Mouse (Mus musculus) layer of hippocampus, postnatal 14 days (tissue): Measurements from ENCODE around the gene Endov. TPM values are rescaled to one million over a fixed set of nuclear protein-coding genes. Genes with fewer than 3 reads are reported as not detected.

Experiments used
- DNase-seq, 2 experiments: peaks; one replicate each; pipeline ENCODE4 v3.0.0; 2021 to 2022; ENCODE audit warnings: low spot score in 2 of 2, mixed read lengths in 1 of 2
- long read RNA-seq, 2 experiments: library from polyadenylated mRNA; stranded (forward); transcript quantifications; one replicate each; pipeline ENCODE4 v2.0.0; 2021
- total RNA-seq, 2 experiments: library from RNA; stranded (reverse); gene quantifications; 2 replicates each; pipeline ENCODE4 v1.2.3; 2021

Gene Endov
- 10 to 100 TPM; 26.3 to 27.7 TPM for total RNA-seq
- long read RNA-seq, experiment 1, full-length matches to known transcripts, result 4 of 17 reads
- long read RNA-seq, experiment 1, partial matches to known transcripts, result 9 of 17 reads
- long read RNA-seq, experiment 1, other reads (novel, unspliced or antisense), result 4 of 17 reads
- long read RNA-seq, experiment 2, full-length matches to known transcripts, result 2 of 13 reads
- long read RNA-seq, experiment 2, partial matches to known transcripts, result 4 of 13 reads
- long read RNA-seq, experiment 2, other reads (novel, unspliced or antisense), result 7 of 13 reads

GRCm38 (mm10) chr11:119490861-119491689 is at the start of gene Endov:
TSS of gene Endov (plus strand) at chr11:119491347.
- DNase-seq, result peak; percentile 98 to 99

DNA sequence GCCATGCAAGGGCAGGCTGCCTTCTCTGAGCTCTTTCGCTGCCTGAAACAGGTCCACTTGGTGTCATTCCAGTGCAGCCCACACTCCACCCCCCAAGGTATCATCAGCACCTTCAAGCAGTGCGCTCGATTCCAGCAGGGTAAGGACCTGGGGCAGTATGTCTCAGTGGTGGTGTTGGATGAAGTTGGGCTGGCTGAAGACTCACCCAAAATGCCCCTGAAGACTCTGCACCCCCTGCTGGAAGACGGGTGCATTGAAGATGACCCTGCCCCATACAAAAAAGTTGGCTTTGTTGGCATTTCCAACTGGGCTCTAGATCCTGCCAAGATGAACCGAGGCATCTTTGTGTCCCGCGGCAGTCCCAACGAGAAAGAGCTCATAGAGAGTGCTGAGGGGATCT is 48.9 kb upstream of the Endov start:
- DNase-seq, result no peak

DNA sequence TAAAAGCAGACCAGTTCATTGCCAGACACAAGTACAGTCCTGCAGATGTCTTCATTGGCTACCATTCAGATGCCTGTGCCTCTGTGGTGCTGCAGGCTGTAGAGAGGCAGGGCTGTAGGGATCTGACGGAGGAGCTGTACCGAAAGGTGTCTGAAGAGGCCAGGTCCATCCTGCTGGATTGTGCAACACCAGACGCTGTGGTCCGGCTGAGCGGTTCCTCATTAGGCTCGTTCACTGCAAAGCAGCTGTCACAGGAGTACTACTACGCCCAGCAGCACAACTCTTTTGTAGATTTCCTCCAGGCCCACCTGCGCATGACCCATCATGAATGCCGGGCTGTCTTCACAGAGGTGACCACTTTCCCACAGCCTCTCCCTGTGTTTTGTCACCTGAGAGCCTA is 47.7 kb upstream of the Endov start:
- DNase-seq, result no peak

DNA sequence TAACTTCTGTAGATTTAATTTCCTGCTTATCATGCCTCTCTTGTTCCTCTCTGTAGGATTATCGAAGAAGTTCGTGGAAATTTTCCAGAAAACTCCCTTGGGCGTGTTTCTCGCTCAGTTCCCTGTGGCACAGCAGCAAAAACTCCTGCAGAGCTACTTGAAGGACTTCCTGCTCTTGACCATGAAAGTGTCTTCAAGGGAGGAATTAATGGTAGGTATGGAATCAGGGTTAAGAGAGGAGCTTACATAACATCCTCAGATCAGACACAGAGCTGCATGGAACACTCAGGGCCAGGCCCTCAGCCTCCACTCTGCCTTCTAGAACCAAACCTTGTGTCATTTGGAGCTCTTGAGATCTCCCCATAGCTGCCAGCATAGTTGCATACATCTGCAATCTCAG is 35.0 kb upstream of the Endov start:
- no peak for DNase-seq

- peak in 1 of 2 experiments; percentile 58 for DNase-seq
Measured at GRCm38 (mm10) chr11:119477876-119478275, 13.3 kb upstream of the Endov start.

GRCm38 (mm10) chr11:119491690-119492087 is 542 bp downstream of the Endov start:
- no peak for DNase-seq

- DNase-seq, result no peak
Measured at GRCm38 (mm10) chr11:119492830-119493229, 1.7 kb downstream of the Endov start.

DNA sequence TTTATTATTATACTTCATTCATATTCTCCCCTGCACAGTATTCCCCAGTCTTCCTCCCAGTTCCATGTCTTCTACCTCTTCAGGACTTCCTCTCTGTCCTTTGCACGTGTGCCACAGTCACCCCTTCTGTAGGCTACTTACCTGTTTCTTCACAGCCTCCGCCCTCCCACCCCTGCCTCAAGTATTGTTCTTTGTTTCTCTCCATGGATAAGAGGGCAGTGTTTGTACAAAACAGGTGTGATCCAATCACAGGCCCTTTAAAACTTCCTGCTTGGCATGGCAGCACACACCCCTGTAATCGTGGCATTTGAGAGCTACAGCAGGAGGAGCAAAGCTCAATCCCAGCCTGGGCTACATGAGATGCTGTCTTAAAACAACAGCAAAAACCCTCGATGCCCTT is 2.4 kb downstream of the Endov start:
- DNase-seq, result no peak

- DNase-seq, result peak; percentile 61 to 79
Measured at GRCm38 (mm10) chr11:119496147-119496546, 5.0 kb downstream of the Endov start.

- no peak for DNase-seq
Measured at GRCm38 (mm10) chr11:119497451-119497850, 6.3 kb downstream of the Endov start.

GRCm38 (mm10) chr11:119499297-119499696 is 8.2 kb downstream of the Endov start:
- no peak for DNase-seq

DNA sequence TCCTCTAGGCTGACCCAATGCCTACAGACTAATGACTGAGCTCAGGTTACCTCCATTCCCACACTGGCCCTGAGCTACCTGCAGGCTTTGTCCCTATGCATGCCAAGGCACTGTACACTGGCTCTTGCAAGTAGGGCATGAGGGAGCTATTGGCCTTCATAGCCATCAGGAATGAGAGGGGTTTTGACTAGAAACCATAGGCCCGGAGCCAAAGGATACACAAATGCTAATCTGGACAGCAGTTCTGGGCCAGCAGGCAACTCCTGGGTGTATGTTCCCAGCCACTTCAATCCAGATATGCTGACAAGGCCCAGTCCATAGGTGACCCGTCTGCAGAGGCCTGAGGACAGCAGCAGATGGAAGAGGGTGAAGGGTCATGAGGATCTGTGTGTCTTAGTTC is 8.9 kb downstream of the Endov start:
- no peak for DNase-seq

GRCm38 (mm10) chr11:119503675-119504074 is 12.5 kb downstream of the Endov start:
- DNase-seq, result peak; percentile 79 to 80

GRCm38 (mm10) chr11:119506386-119506785 is 15.2 kb downstream of the Endov start:
- no peak for DNase-seq

- peak; percentile 43 to 67 for DNase-seq
Measured at GRCm38 (mm10) chr11:119507772-119508171, 16.6 kb downstream of the Endov start.

- no peak for DNase-seq
Measured at GRCm38 (mm10) chr11:119509165-119509776, 18.1 kb downstream of the Endov start.

- no peak for DNase-seq
Measured at GRCm38 (mm10) chr11:119513038-119513659, 22.0 kb downstream of the Endov start.

DNA sequence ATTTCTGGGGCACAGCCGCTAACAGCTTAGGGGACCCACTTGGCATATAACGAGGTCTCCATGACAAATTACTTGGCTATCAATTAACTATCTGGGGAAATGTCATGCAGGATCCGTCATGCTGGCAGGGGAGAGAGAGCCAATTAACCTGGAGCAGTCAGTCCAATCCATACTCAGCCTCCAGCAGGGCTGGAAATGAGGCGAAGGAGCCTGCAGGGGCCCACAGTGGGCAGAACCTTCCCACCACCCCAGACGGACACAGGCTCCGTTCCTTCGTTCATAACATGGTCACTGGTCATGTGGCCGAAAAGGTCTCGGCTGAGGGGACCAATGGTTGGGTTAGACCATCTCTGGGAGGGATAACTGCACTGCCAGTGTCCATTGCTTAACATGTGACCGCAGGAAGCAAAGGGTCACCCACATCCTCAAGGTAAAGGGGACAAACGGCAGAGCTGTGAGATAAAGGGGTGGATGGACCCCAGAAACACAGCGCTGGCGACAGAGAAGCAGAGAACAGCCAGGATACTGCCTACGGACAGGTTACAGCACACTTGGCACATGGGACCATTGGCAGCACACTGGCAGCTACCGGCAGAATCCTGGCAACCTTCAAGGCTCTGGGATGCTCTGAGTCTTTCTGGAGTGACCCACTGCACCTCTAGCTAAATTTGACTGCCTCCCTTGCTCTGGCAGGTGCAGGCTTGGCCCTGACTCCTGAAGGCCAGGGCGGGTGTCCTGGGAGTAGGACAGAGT is 23.1 kb downstream of the Endov start:
- no peak for DNase-seq

- peak; percentile 74 to 86 for DNase-seq
Measured at GRCm38 (mm10) chr11:119514967-119515636, 24.0 kb downstream of the Endov start.
